ENCODE assay signal across 10 mouse cellular contexts in genomic region chr10:83224999-83225398, GRCm38 (mm10).
DNase-seq lines count a peak whose midpoint lies in the region; ATAC-seq and TF ChIP-seq lines count a peak whose summit lies in the region.
"Had no signal": no experiment of that assay in that cellular context is flagged by ENCODE, and none has a peak within 500 bp of the region (broad histone marks: within the 10 kb centered on the region; RNA-seq: fewer than 3 reads in every experiment).

No protein-coding gene starts in this region.

- no peaks in the 10 kb centered on the region for H3K27me3 ChIP-seq in intestine, postnatal 0 days (replicated peaks; ENCODE audit: control insufficient read depth, insufficient read depth, low read length)
- H3K27me3 ChIP-seq in intestine, embryonic 16.5 days (replicated peaks; ENCODE audit: control insufficient read depth, insufficient read depth, low read length): no peaks in the 10 kb centered on the region
- H3K27me3 ChIP-seq in embryonic facial prominence, embryonic 10.5 days (replicated peaks; ENCODE audit: low read depth, poor library complexity, severe bottlenecking): no peaks in the 10 kb centered on the region
- no peaks in the 10 kb centered on the region for H3K27me3 ChIP-seq in neural tube, embryonic 11.5 days (ENCODE audit: control insufficient read depth, insufficient read depth, low read length)
- H3K27me3 ChIP-seq: embryonic facial prominence, embryonic 15.5 days; limb, embryonic 13.5 days had no signal

- peak; percentile 72 for TF ChIP-seq CTCF in intestine, postnatal 0 days (IDR thresholded peaks at IDR 0.05; ENCODE audit: low read depth)

- no peaks in the 10 kb centered on the region for H3K4me1 ChIP-seq in intestine, postnatal 0 days (replicated peaks; ENCODE audit: control insufficient read depth, insufficient read depth, low read length)
- no peaks in the 10 kb centered on the region for H3K4me1 ChIP-seq in intestine, embryonic 16.5 days (ENCODE audit: control insufficient read depth, insufficient read depth, low read length)
- H3K4me1 ChIP-seq in embryonic facial prominence, embryonic 10.5 days: no peaks in the 10 kb centered on the region
- no peaks in the 10 kb centered on the region for H3K4me1 ChIP-seq in neural tube, embryonic 11.5 days (ENCODE audit: control insufficient read depth, insufficient read depth, low read length)
- H3K4me1 ChIP-seq: embryonic facial prominence, embryonic 15.5 days; limb, embryonic 13.5 days had no signal

- no peaks in the 10 kb centered on the region for H3K9me3 ChIP-seq in intestine, postnatal 0 days (ENCODE audit: control insufficient read depth)
- H3K9me3 ChIP-seq in intestine, embryonic 16.5 days (ENCODE audit: control insufficient read depth, low read length): no peaks in the 10 kb centered on the region
- no peaks in the 10 kb centered on the region for H3K9me3 ChIP-seq in embryonic facial prominence, embryonic 10.5 days
- no peaks in the 10 kb centered on the region for H3K9me3 ChIP-seq in neural tube, embryonic 11.5 days (ENCODE audit: control insufficient read depth, low read length)
- H3K9me3 ChIP-seq: embryonic facial prominence, embryonic 15.5 days; limb, embryonic 13.5 days had no signal

- no peak for ATAC-seq in intestine, postnatal 0 days
- ATAC-seq in intestine, embryonic 16.5 days: no peak
- ATAC-seq in neural tube, embryonic 11.5 days (ENCODE audit: insufficient read depth, low FRiP score, low TSS enrichment): no peak

- H3K4me3 ChIP-seq in intestine, postnatal 0 days (ENCODE audit: low read depth, low read length): no peak overlapping the region
- H3K4me3 ChIP-seq in intestine, embryonic 16.5 days (ENCODE audit: low read length): no peak overlapping the region
- H3K4me3 ChIP-seq in embryonic facial prominence, embryonic 10.5 days: no peak overlapping the region
- H3K4me3 ChIP-seq in neural tube, embryonic 11.5 days (ENCODE audit: low read depth, low read length): no peak overlapping the region
- H3K4me3 ChIP-seq: embryonic facial prominence, embryonic 15.5 days; limb, embryonic 13.5 days had no signal

- no peak overlapping the region for H3K27ac ChIP-seq in intestine, postnatal 0 days (ENCODE audit: low read depth, low read length)
- no peak overlapping the region for H3K27ac ChIP-seq in intestine, embryonic 16.5 days (ENCODE audit: low read length)
- H3K27ac ChIP-seq in embryonic facial prominence, embryonic 10.5 days (replicated peaks): no peak overlapping the region
- no peak overlapping the region for H3K27ac ChIP-seq in neural tube, embryonic 11.5 days (ENCODE audit: low read depth, low read length)
- H3K27ac ChIP-seq: embryonic facial prominence, embryonic 15.5 days; limb, embryonic 13.5 days had no signal

- H3K36me3 ChIP-seq in intestine, postnatal 0 days (ENCODE audit: control insufficient read depth, insufficient read depth): no peaks in the 10 kb centered on the region
- no peaks in the 10 kb centered on the region for H3K36me3 ChIP-seq in intestine, embryonic 16.5 days (ENCODE audit: control insufficient read depth, insufficient read depth, low read length)
- H3K36me3 ChIP-seq in embryonic facial prominence, embryonic 10.5 days (replicated peaks): no peaks in the 10 kb centered on the region
- no peaks in the 10 kb centered on the region for H3K36me3 ChIP-seq in neural tube, embryonic 11.5 days (ENCODE audit: control insufficient read depth, insufficient read depth, low read length)
- H3K36me3 ChIP-seq: embryonic facial prominence, embryonic 15.5 days; limb, embryonic 13.5 days had no signal

- no peak overlapping the region for H3K9ac ChIP-seq in intestine, postnatal 0 days (ENCODE audit: low read depth, low read length)
- no peak overlapping the region for H3K9ac ChIP-seq in intestine, embryonic 16.5 days (ENCODE audit: low read depth, low read length)
- H3K9ac ChIP-seq in neural tube, embryonic 11.5 days (ENCODE audit: low read length): no peak overlapping the region
- H3K9ac ChIP-seq: embryonic facial prominence, embryonic 15.5 days; limb, embryonic 13.5 days had no signal

- H3K4me2 ChIP-seq in intestine, postnatal 0 days (replicated peaks; ENCODE audit: low read depth): no peak overlapping the region
- H3K4me2 ChIP-seq in intestine, embryonic 16.5 days (ENCODE audit: low read depth, low read length): no peak overlapping the region
- H3K4me2 ChIP-seq in neural tube, embryonic 11.5 days (ENCODE audit: low read depth): no peak overlapping the region
- H3K4me2 ChIP-seq: embryonic facial prominence, embryonic 15.5 days; limb, embryonic 13.5 days had no signal

- peak; percentile 18 for DNase-seq in urinary bladder, postnatal 14 days (ENCODE audit: low spot score)
- no peak for DNase-seq in urinary bladder, adult 18-20 months (ENCODE audit: low spot score in 2 of 2)
- peak; percentile 64 for DNase-seq in embryonic facial prominence, embryonic 10.5 days (ENCODE audit: low spot score)
- peak; percentile 57 for DNase-seq in neural tube, embryonic 11.5 days (ENCODE audit: low spot score)
- no peak for DNase-seq in adrenal gland, adult 2 months
- no peak for DNase-seq in gastrocnemius, adult 8-10 months (ENCODE audit: low spot score in 2 of 2)

- WGBS in intestine, postnatal 0 days: 48% methylated on average over 3 of the region's 3 CpGs
- 42% methylated on average over 3 of the region's 3 CpGs for WGBS in intestine, embryonic 16.5 days
- WGBS in embryonic facial prominence, embryonic 10.5 days: 36% methylated on average over 3 of the region's 3 CpGs
- 39% methylated on average over 3 of the region's 3 CpGs for WGBS in neural tube, embryonic 11.5 days

Comparison
In these comparisons a context has a peak if more than half of its experiments do, and no peak if none do; other contexts are left out.
1. DNase-seq: peak in urinary bladder, postnatal 14 days (single experiment), embryonic facial prominence, embryonic 10.5 days (single experiment) and neural tube, embryonic 11.5 days (single experiment); none in urinary bladder, adult 18-20 months (0 of 2), adrenal gland, adult 2 months (single experiment) and gastrocnemius, adult 8-10 months (0 of 2).